Mouse (Mus musculus) E14TG2a.4 (cell line): ENCODE data around the gene Npnt.

Source experiments
- CTCF ChIP-seq: conservative IDR thresholded peaks from 2 replicates; pipeline ENCODE4 v1.5.1; 2014; ENCODE audit warnings: low read length
- NANOG ChIP-seq: IDR thresholded peaks from 2 replicates; pipeline ENCODE4 v1.6.1; 2014; ENCODE audit warnings: borderline replicate concordance, low read length, mixed read lengths
- POU5F1 ChIP-seq: IDR thresholded peaks from 2 replicates; pipeline ENCODE4 v1.6.1; 2014; ENCODE audit warnings: low read length, borderline replicate concordance

- TF ChIP-seq CTCF (no peak), POU5F1 (no peak), NANOG (no peak)
These were observed 93.4 kb downstream of the Npnt start for GRCm38 (mm10) chr3:132856651-132857050.
